Mouse (Mus musculus): ENCODE measurements at regions not wholly inside any gene's neighbourhood (a gene's known extent, or its start where the extent isn't known, plus 50 kb on each side); places are given as distances from the start of the nearest gene placed in this dataset.
A peak's percentile ranks its signal among the peaks of the same experiment; 100 is the strongest.

- DNase-seq, result peak; percentile 6
Observed at GRCm38 (mm10) chr5:60516416-60516815, 1292.2 kb upstream of the G6pd2 start.

Data from gastrocnemius, postnatal 25 days (tissue).